Mouse (Mus musculus) gonadal fat pad, adult 2 months (tissue): ENCODE results near the gene Tiam2. TPM values are rescaled to one million over a fixed set of nuclear protein-coding genes. Genes with fewer than 3 reads are reported as not detected.

Experiments
- DNase-seq: peaks from one replicate; pipeline ENCODE4 v3.0.0-alpha.2; 2012; ENCODE audit warnings: low read depth
- polyA plus RNA-seq: library from polyadenylated mRNA; depleted of rRNA; stranded (reverse); fragments of >200 nt; gene quantifications from 2 replicates; pipeline ENCODE4 v1.2.3, GENCODE M21; 2012; rRNA removed

Tiam2 gene
- polyA plus RNA-seq, 1 experiment = 1.2 TPM

DNA sequence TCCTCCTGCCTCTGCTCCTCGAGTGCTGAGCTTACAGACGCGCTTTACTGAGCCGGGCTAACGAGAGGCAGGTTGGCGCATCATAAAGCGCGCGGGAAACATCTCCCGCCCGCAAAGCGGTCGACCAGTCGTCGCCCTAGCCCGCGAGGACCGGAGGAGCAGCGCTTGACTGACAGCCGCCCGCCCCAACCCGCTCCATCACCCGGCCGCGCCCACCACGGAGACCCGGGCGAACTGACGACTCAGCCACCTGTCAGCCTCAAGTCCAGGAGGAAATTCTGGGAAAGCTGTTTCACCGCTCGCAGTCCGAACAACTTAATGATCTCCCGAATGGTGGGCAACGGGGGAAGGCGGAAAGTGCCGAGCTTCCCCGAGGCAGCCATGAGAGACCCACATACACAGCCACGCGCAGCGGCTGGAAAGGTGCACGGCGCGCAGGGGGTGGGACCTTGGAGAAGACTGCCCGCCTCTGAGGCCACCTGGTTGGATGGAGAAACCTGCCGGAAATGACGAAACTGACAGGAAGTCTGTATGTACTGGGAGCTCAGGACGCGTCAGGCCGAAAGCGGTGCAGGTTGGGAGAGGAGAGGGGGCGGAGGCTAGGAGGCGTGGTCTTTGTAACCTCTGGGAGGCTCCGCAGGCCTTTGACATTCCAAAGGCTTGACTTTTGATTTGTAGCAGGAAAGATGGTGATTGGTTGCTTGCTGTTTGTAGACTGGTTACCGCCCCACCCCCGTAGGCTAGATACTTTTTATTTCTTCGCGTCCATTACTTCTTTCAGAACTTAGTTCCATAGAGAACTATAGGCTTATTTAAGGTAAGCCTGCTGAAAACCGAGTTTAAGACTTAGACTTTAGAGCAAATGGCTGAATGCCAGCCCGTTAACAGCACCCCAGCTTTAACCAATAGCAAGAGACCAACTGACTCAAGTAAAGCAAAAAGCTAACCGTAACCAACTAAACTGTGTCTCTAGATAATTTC lies 231.2 kb downstream of the Tiam2 start, which contains the start of gene Tfb1m:
Tfb1m (minus strand) TSS at position 451 of the 981 bp plus-strand sequence.
- peak; percentile 92 for DNase-seq

- peak; percentile 36 for DNase-seq
Measured at GRCm38 (mm10) chr17:3558356-3558870, 232.0 kb downstream of the Tiam2 start.

DNA sequence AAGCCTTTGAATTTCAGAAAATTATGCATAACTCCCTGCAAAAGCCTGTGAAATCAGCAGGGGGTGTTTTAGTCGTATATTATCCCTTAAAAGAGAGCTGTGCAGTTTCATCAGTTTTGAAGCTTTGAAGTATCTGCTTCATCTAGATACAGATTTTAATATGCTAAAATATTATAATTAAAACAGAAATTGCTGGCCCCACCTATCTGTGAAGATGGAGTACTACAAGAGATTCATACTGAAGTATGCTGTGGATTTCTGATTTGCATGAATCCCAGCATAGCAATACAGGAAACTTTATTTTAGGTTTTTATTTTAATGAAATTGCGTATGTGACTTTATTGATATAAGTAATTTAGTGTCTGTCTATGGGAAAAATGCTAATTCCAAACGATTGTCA lies 234.2 kb downstream of the Tiam2 start:
- DNase-seq = no peak

- DNase-seq = no peak
Measured at GRCm38 (mm10) chr17:3562405-3562804, 236.0 kb downstream of the Tiam2 start.

GRCm38 (mm10) chr17:3570876-3571275 lies 244.5 kb downstream of the Tiam2 start:
- DNase-seq = peak; percentile 10

Other genes with a start within 250 kb of the Tiam2 start
- 20.7 and 21.7 TPM in 2 replicates for gene Scaf8, start 211.6 kb upstream of the Tiam2 start, polyA plus RNA-seq
- 0.26 TPM in 1 of 2 replicates, not detected in the other for gene Cldn20, start 206.0 kb downstream of the Tiam2 start, polyA plus RNA-seq
- 4.5 and 5.0 TPM in 2 replicates for gene Tfb1m, start 231.2 kb downstream of the Tiam2 start, polyA plus RNA-seq